Mouse (Mus musculus): ENCODE data around the gene Ceacam20. TPM values are rescaled to one million over a fixed set of nuclear protein-coding genes. Genes with fewer than 3 reads are reported as not detected.
"Not testable (repeated sequence)": the region's sequence is repeated elsewhere in the genome, so short reads cannot be mapped to it uniquely, and the experiment has no call there.

The Ceacam20 gene
- polyA plus RNA-seq, 1 experiment from 2014 or later, result not detected

DNA sequence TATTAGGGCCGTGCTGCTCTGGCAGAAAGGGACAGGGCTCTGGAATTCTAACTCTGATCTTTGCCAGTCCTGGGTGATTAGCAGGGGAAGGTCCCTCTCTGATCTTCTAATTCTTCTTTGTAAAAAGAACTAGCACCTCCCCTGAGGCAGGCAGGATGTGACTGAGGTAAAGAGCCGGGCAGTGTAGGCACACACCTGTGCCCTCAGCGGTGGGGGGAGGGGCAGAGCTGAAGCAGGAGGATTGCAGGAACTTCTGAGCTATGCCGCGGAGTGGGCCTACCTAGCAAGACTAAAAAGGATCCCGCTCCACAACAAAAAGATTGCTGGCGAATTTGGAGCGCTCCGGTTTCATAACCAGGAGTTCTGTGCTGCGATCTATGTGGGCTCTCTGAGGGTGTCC, 15.2 kb upstream of the Ceacam20 start:
- WGBS, result 53% methylated on average over 10 of the region's 10 CpGs
- H3K4me3 ChIP-seq, result no peak overlapping the region
- peak overlapping the region; percentile 31; the same call in 1 of the 2 replicates for H3K4me2 ChIP-seq
- no peak overlapping the region for H3K9ac ChIP-seq
- peaks cover 4% of the 10 kb centered on the region; the same call in 1 of the 2 replicates for H3K27me3 ChIP-seq (replicated peaks)
- H3K4me1 ChIP-seq, result peaks cover 8% of the 10 kb centered on the region
- H3K9me3 ChIP-seq, result no peaks in the 10 kb centered on the region
- H3K36me3 ChIP-seq, result no peaks in the 10 kb centered on the region
- no peak for ATAC-seq (ENCODE audit: extremely low read depth, insufficient number of reproducible peaks, low FRiP score, low TSS enrichment)
- H3K27ac ChIP-seq (replicated peaks), result no peak overlapping the region

DNA sequence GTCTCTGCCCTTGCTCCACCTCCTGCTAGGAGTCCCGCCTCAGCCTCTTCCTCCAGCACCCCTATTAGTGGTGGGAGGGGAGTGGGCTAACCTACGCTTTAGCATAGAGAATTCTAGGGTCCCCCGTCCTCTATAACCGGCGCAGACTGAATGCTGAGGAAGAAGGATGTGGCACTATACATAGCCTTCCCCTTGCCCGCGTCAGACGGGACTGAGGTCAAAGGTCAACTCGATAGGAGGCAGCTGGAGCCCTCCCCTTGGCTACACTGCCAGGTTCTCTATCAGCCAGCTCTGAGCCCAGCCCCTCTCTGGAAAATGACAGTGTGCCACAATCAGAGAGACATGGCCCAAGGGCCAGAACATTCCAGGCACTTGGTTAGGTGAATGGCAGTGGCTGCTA, 14.6 kb upstream of the Ceacam20 start, which contains the start of gene Igsf23:
Igsf23 (minus strand) TSS at position 168 of the 400 bp plus-strand sequence.
- Histone ChIP-seq H3K9me3 (no peaks in the 10 kb centered on the region), H3K27ac (replicated peaks) (no peak within 1 kb of the TSS), H3K9ac (no peak within 1 kb of the TSS), H3K4me2 (peak within 1 kb of the TSS; percentile 31), H3K36me3 (no peaks in the 10 kb centered on the region), H3K4me1 (peaks cover 8% of the 10 kb centered on the region), H3K4me3 (no peak within 1 kb of the TSS), H3K27me3 (replicated peaks) (peaks cover 4% of the 10 kb centered on the region; the same call in 1 of the 2 replicates)
- 27% methylated on average over 9 of the region's 9 CpGs for WGBS
- ATAC-seq (ENCODE audit: extremely low read depth, insufficient number of reproducible peaks, low FRiP score, low TSS enrichment), result no peak

DNA sequence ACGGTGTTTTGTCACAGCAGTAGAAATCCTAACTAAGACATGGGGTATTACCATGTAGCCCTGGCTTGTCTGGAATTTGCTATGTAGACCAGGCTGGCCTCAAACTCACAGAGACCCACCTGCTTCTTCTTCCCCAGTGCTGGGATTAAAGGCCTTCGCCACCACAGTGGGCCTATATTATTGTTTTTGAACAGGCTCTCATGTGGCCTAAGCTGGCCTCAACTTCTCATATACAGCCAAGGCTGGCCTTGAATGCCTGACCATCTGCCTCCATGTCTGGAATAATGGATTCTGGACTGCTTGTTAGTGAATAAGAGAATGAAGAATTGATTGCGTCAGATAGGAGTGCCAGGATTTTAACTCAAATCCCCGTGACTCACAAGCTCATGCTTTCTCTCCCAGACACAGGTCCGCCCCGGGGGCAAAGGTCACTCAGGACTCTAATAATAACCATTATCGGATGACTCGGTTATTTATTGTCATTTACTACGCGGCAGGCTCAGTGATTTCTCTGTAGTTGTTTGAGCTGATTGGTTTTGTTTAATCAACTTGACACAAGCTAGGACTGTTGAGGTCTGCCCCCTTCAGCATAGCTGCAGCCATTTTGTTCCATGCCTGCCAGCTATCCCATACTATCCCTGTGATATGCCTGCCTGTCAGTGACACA, 12.8 kb upstream of the Ceacam20 start:
- Histone ChIP-seq H3K27me3 (replicated peaks) (peaks cover 4% of the 10 kb centered on the region; the same call in 1 of the 2 replicates), H3K9ac (no peak overlapping the region), H3K9me3 (no peaks in the 10 kb centered on the region), H3K4me1 (peaks cover 8% of the 10 kb centered on the region), H3K4me2 (no peak overlapping the region), H3K36me3 (no peaks in the 10 kb centered on the region), H3K27ac (replicated peaks) (no peak overlapping the region), H3K4me3 (no peak overlapping the region)
- ATAC-seq (ENCODE audit: extremely low read depth, insufficient number of reproducible peaks, low FRiP score, low TSS enrichment), result no peak
- 77% methylated on average over 10 of the region's 10 CpGs for WGBS

DNA sequence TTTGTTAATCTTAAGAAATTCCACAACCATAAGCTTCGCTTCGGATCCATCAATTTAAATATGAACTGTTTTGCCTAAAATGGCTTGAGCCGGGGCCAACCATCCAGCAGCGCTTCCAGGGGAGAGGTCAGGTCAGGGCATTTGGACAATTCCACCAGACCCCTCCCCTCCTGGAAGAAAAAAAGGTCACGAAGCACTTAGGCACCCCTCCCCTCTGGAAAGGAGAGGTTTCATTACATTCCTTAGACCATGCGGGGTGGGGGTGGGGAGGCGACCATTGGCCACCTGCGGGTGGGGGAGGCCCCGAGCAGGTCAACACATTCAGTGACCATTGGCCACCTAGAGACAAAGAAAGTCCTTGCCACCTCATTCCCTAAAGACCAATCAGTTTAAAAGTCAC, 12.2 kb upstream of the Ceacam20 start:
- peaks cover 4% of the 10 kb centered on the region; the same call in 1 of the 2 replicates for H3K27me3 ChIP-seq (replicated peaks)
- no peak overlapping the region for H3K4me2 ChIP-seq
- no peak overlapping the region for H3K4me3 ChIP-seq
- H3K4me1 ChIP-seq, result peaks cover 8% of the 10 kb centered on the region
- no peak for ATAC-seq (ENCODE audit: extremely low read depth, insufficient number of reproducible peaks, low FRiP score, low TSS enrichment)
- no peaks in the 10 kb centered on the region for H3K36me3 ChIP-seq
- no peak overlapping the region for H3K27ac ChIP-seq (replicated peaks)
- H3K9ac ChIP-seq, result no peak overlapping the region
- H3K9me3 ChIP-seq, result no peaks in the 10 kb centered on the region
- WGBS, result 50% methylated on average over 9 of the region's 9 CpGs

DNA sequence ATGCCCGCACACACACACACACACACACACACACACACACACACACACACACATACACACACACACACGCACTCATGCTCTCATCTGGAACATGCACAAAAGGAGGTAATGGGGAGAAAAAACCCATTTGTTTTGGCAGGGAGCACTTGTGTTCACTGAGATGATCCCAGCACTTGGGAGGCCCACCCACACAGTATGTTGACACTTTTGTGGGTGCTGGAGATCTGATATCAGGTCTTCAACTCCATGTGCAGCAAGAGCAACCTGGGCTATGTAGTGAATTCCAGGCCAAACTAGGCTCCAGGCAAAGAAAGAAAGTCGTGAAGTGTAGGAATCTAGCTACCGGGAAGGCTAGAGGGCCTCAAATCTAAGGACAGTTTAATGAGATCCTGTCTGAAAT, 9.4 kb upstream of the Ceacam20 start:
- Histone ChIP-seq H3K9ac (no peak overlapping the region), H3K36me3 (no peaks in the 10 kb centered on the region), H3K4me3 (no peak overlapping the region), H3K27ac (replicated peaks) (no peak overlapping the region), H3K4me1 (no peaks in the 10 kb centered on the region), H3K9me3 (no peaks in the 10 kb centered on the region), H3K27me3 (replicated peaks) (no peaks in the 10 kb centered on the region), H3K4me2 (no peak overlapping the region)
- ATAC-seq (ENCODE audit: extremely low read depth, insufficient number of reproducible peaks, low FRiP score, low TSS enrichment), result no peak
- WGBS, result 58% methylated on average over 4 of the region's 4 CpGs

- H3K27ac ChIP-seq (replicated peaks), result no peak overlapping the region
- ATAC-seq (ENCODE audit: extremely low read depth, insufficient number of reproducible peaks, low FRiP score, low TSS enrichment), result no peak
- no peaks in the 10 kb centered on the region for H3K4me1 ChIP-seq
- no peaks in the 10 kb centered on the region for H3K36me3 ChIP-seq
- no peaks in the 10 kb centered on the region for H3K9me3 ChIP-seq
- 2% methylated on average over 7 of the region's 7 CpGs for WGBS
- H3K27me3 ChIP-seq (replicated peaks), result no peaks in the 10 kb centered on the region
- peak overlapping the region; percentile 27; the same call in 1 of the 2 replicates for H3K4me2 ChIP-seq
- H3K4me3 ChIP-seq, result no peak overlapping the region
- no peak overlapping the region for H3K9ac ChIP-seq
These were observed 8.9 kb upstream of the Ceacam20 start for GRCm38 (mm10) chr7:19956341-19956781.

DNA sequence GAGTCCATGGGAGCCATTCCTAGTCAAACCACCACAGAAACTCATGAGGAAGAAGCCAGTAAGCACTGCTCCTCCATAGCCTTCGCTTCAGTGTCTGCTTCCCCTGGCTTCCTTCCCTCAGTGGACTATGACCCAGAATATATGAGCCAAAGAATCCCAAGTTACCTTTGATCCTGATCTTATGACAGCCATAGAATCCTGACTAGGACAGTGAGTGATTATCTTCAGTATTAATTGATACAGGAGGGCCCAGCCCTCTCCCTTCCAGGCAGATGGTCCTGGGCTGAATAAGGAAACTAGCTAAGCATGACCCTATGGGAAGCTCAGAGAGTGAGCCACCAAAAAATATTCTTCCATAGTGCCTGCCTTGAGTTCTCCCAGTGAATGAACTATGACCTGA, 2.8 kb upstream of the Ceacam20 start:
- WGBS, result 57% methylated on average over 1 of the region's 1 CpGs
- Histone ChIP-seq H3K36me3 (no peaks in the 10 kb centered on the region), H3K4me2 (no peak overlapping the region), H3K4me1 (no peaks in the 10 kb centered on the region), H3K9me3 (no peaks in the 10 kb centered on the region), H3K27me3 (replicated peaks) (no peaks in the 10 kb centered on the region), H3K4me3 (no peak overlapping the region), H3K9ac (no peak overlapping the region), H3K27ac (replicated peaks) (no peak overlapping the region)
- ATAC-seq (ENCODE audit: extremely low read depth, insufficient number of reproducible peaks, low FRiP score, low TSS enrichment), result no peak

- 66% methylated on average over 3 of the region's 3 CpGs for WGBS
- H3K9ac ChIP-seq, result no peak overlapping the region
- peaks cover 18% of the 10 kb centered on the region; the same call in 1 of the 2 replicates for H3K9me3 ChIP-seq
- H3K4me3 ChIP-seq, result no peak overlapping the region
- no peak overlapping the region for H3K27ac ChIP-seq (replicated peaks)
- no peaks in the 10 kb centered on the region for H3K27me3 ChIP-seq (replicated peaks)
- H3K4me2 ChIP-seq, result no peak overlapping the region
- ATAC-seq (ENCODE audit: extremely low read depth, insufficient number of reproducible peaks, low FRiP score, low TSS enrichment), result no peak
- H3K36me3 ChIP-seq, result no peaks in the 10 kb centered on the region
- H3K4me1 ChIP-seq, result no peaks in the 10 kb centered on the region
These were observed 3.9 kb downstream of the Ceacam20 start for GRCm38 (mm10) chr7:19969106-19969505.

DNA sequence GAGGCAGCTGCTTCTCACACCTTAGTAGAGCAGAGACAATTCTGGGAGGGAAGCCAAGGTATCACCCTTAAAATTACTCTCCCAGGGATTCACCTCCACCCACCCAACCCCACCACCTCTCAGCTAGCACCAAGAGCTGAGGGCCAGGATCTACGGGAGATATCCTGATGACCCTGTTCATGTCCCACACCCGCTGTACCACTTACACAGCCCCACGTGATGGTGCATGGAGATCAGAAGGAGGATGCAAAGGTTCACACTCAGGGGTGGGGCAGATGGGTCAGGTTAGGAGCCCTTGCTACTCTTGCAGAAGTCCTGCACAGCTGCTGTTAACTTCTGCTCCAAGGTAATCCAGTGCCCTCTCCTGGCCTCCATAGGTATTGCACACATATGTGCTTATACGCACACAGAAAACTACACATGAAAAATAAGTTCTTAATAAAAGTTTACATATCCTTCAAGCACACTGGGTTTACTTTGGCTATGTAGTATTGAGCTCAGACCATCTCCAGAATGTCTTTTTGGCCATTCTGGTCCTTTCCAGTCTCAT, 4.4 kb downstream of the Ceacam20 start:
- WGBS, result 87% methylated on average over 4 of the region's 4 CpGs
- no peak overlapping the region for H3K4me3 ChIP-seq
- H3K27me3 ChIP-seq (replicated peaks), result no peaks in the 10 kb centered on the region
- H3K9me3 ChIP-seq, result peaks cover 18% of the 10 kb centered on the region; the same call in 1 of the 2 replicates
- H3K9ac ChIP-seq, result no peak overlapping the region
- H3K4me1 ChIP-seq, result no peaks in the 10 kb centered on the region
- no peaks in the 10 kb centered on the region for H3K36me3 ChIP-seq
- no peak overlapping the region for H3K27ac ChIP-seq (replicated peaks)
- H3K4me2 ChIP-seq, result no peak overlapping the region
- no peak for ATAC-seq (ENCODE audit: extremely low read depth, insufficient number of reproducible peaks, low FRiP score, low TSS enrichment)

DNA sequence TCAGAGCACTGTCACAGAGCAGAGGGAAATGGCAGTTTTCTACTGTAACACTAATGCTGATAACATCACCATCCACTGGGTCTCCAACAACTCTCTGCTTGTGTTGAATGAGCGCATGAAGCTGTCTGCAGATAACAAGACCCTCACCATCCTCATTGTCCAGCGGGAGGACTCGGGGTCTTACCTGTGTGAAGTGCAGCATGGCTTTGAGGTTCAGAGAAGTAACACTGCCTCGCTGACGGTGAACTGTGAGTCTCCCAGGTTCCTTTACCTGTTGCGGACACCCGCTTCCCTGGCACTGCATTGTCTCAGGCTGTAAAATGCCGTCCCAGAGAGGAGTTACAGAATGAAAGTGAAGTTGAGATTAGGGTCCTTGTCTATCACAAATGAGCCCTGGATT, 5.0 kb downstream of the Ceacam20 start:
- no peak overlapping the region for H3K4me3 ChIP-seq
- no peak overlapping the region for H3K27ac ChIP-seq (replicated peaks)
- 85% methylated on average over 8 of the region's 8 CpGs for WGBS
- ATAC-seq (ENCODE audit: extremely low read depth, insufficient number of reproducible peaks, low FRiP score, low TSS enrichment), result no peak
- no peak overlapping the region for H3K4me2 ChIP-seq
- no peaks in the 10 kb centered on the region for H3K27me3 ChIP-seq (replicated peaks)
- no peaks in the 10 kb centered on the region for H3K36me3 ChIP-seq
- H3K4me1 ChIP-seq, result no peaks in the 10 kb centered on the region
- no peak overlapping the region for H3K9ac ChIP-seq
- peaks cover 18% of the 10 kb centered on the region; the same call in 1 of the 2 replicates for H3K9me3 ChIP-seq

DNA sequence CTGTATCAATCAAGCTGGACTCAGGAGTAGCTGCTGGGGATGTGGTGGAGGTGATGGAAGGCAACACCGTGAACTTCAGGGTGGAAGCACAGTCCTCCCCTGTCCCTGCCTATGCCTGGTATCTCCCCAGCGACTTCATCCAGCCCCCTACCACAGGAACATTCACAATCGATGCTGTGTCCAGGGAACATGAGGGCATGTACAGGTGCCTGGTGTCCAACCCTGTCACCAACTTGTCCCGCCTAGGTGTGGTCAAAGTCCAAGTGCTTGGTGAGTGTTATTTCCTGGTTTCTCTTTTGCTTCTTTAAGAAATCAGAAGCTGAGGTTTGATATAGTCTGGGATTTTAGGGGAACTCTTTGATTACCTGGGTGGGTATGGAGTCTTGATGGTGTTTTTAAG, 6.3 kb downstream of the Ceacam20 start:
- H3K4me1 ChIP-seq, result no peaks in the 10 kb centered on the region
- ATAC-seq (ENCODE audit: extremely low read depth, insufficient number of reproducible peaks, low FRiP score, low TSS enrichment), result no peak
- no peak overlapping the region for H3K9ac ChIP-seq
- H3K27me3 ChIP-seq (replicated peaks), result no peaks in the 10 kb centered on the region
- WGBS, result 76% methylated on average over 4 of the region's 4 CpGs
- no peak overlapping the region for H3K4me2 ChIP-seq
- H3K9me3 ChIP-seq, result peaks cover 18% of the 10 kb centered on the region; the same call in 1 of the 2 replicates
- H3K36me3 ChIP-seq, result no peaks in the 10 kb centered on the region
- no peak overlapping the region for H3K27ac ChIP-seq (replicated peaks)
- H3K4me3 ChIP-seq, result no peak overlapping the region

- H3K27ac ChIP-seq (replicated peaks); H3K4me1 ChIP-seq; H3K4me2 ChIP-seq; H3K36me3 ChIP-seq; H3K27me3 ChIP-seq (replicated peaks); H3K9ac ChIP-seq; ATAC-seq (ENCODE audit: extremely low read depth, insufficient number of reproducible peaks, low FRiP score, low TSS enrichment); H3K4me3 ChIP-seq: not testable (repeated sequence)
- peaks cover 14% of the 10 kb centered on the region for H3K9me3 ChIP-seq
- 67% methylated on average over 8 of the region's 8 CpGs for WGBS
These were observed 26.0 kb downstream of the Ceacam20 start, which contains the start of gene Nlrp9b for GRCm38 (mm10) chr7:19991165-19991564. Gene Nlrp9b, plus strand, starts transcription at chr7:19991465.
